Mouse (Mus musculus) left cerebral cortex, postnatal 4 days (tissue): ENCODE measurements around the gene Gskip. TPM values are rescaled to one million over a fixed set of nuclear protein-coding genes. Genes with fewer than 3 reads are reported as not detected.
A peak's percentile ranks its signal among the peaks of the same experiment; 100 is the strongest.

Source experiments
- DNase-seq: peaks from one replicate; pipeline ENCODE4 v3.0.0-alpha.2; 2022
- intact Hi-C: fragments of 180-260 bp; cut with DNase I; formaldehyde crosslinking; loops from one replicate; pipeline ENCODE4 v1.15.1; 2025
- total RNA-seq, 2 experiments: library from RNA; stranded (reverse); gene quantifications; 2 replicates each; pipeline ENCODE4 v1.2.3; 2021

Gene Gskip
- total RNA-seq = 10 to 100 TPM; 14.2 to 14.4 TPM

DNA sequence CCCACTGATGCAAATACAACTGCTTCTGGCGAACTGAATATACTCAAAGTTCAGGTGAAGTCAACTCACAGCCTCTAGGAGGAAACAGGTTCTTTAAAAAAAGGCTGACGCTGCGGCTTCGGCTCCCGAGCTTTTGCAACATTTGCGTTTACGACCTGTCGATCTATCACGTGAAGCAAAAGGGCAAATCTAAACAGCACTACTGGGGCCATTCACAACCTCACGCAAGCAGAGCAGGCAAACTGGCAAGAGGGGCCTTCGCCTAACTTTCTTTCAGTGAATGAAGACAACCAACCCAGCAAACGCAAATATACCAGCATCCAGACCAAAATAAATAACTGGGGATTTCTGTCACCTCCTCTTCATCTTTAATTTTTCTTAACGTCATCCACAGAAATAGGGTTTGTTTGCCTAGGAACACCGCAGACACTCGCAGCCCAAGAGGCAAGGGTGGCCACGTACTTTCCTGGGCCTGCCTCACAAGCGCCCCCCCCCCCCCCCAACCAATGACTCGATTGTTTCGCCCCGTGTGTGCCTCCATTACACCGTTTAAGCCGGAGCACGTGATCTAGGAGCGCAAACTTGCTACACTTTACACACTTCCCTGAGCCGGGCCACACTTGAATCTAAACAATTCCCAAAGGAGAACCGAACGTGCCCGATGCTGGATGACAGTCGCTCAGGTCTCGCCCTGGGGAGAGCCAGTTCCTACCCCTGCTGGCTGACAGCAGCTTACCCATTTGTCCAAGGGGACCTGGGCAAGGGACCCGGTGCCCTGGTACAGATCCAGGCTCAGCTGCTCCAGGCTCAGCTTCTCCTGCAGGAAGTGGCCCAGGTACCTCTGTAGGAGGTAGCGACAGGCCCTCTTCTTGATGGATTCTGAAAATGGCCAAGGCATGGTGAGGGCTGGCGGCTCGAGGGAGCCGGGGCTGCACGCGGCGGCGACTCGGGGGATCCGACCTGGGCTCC lies at the start of gene Gskip:
Gene Gskip (plus strand): TSS at position 897 of the 969 bp plus-strand sequence.
- DNase-seq = peak; percentile 27
- intact Hi-C loops = no loop called here

- intact Hi-C loops = no loop called here
- no peak for DNase-seq
Observed at GRCm38 (mm10) chr12:105636551-105636950, 48.1 kb upstream of the Gskip start.

DNA sequence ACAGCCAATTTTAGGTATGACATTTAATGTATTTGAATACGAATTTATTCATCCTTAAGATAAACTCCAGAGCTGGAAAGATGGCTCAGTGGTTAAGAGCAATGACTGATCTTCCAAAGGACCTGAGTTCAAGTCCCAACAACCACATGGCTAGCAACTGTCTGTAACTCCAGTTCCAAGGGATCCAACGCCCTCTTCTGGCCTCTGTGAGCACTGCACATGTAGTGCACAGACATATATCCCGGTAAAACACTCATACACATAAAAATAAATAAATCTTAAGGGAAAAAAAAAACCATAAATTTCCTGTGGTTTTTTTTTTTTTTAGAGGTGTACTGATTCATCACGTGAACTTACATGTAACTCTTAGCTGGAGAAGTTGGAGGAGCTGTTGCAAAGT lies 47.1 kb upstream of the Gskip start:
- intact Hi-C loops = no loop called here
- no peak for DNase-seq

GRCm38 (mm10) chr12:105642770-105643321 lies 41.8 kb upstream of the Gskip start:
- intact Hi-C loops = no loop called here
- DNase-seq = no peak

DNA sequence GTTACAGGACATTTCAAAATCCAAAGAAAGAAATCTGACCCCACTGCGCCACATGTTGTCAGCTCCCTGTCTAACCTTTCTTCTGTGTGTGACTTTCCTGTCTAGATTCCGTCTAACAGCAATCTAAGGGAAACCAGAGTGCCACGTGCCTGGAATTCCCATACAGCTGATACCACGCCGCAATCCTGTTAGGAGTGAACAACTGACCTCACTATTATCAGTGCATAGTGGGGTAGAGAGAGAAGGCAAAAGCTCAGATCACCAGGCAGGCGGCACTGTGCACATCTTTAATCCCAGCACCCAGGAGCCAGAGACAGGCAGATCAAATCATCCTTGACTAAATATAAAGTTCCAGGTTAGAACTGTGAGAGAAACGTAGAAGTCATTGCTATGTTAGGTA lies 28.8 kb upstream of the Gskip start:
- DNase-seq = no peak
- intact Hi-C loops = no loop called here

DNA sequence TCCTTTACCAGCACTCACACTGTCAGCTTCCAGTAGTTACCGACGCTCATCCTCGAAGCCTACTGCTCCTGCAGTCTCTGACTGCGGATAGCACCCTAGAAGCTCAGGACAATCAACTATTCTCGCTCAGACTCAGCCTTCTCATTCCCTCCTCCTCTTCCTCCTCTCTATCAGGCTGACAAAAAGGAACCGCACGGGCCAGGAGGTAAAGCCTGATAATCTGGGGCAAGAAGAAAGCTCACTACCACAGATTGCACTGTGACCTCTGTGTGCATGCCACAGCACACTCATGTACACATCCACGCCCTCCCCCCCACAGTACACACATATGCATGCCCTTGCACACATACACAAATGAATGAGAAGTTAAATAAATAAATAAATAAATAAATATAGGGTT lies 8.4 kb upstream of the Gskip start:
- DNase-seq = no peak
- intact Hi-C loops = no loop called here

- intact Hi-C loops = no loop called here
Observed at GRCm38 (mm10) chr12:105678211-105678610, 6.4 kb upstream of the Gskip start.

GRCm38 (mm10) chr12:105678762-105679161 lies 5.9 kb upstream of the Gskip start:
- intact Hi-C loops = no loop called here

More at GRCm38 (mm10) chr12:105678211-105678610, 6.4 kb upstream of the Gskip start:
- DNase-seq = no peak

GRCm38 (mm10) chr12:105685001-105685691 lies 517 bp downstream of the Gskip start, which contains the start of gene Atg2b:
Gene Atg2b, minus strand, starts transcription at chr12:105685211.
- intact Hi-C loops = no loop called here
- DNase-seq = peak; percentile 98

More at GRCm38 (mm10) chr12:105678762-105679161, 5.9 kb upstream of the Gskip start:
- DNase-seq = no peak

DNA sequence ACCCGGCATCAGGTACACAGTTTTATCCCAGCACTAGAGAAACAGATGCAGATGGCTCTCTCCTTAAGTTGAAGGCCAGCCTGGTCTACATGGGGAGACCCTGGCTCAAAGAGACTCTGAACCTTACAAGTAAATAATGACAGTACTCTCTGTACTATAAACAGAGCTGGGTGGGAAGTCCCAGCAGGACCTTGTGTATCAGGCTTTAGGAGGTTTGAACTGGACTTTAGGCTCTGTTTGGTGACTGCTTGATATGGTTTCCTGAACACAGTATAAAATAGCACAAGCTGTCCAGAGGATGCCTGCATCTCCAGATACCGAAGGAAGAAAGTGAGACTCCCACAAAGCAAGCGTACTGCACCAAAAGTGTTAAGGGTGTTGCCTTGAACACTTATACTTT lies 2.2 kb downstream of the Gskip start:
- no peak for DNase-seq
- intact Hi-C loops = no loop called here

GRCm38 (mm10) chr12:105687416-105687815 lies 2.8 kb downstream of the Gskip start:
- intact Hi-C loops = no loop called here
- DNase-seq = no peak

GRCm38 (mm10) chr12:105688546-105688945 lies 3.9 kb downstream of the Gskip start:
- DNase-seq = no peak
- intact Hi-C loops = no loop called here

GRCm38 (mm10) chr12:105689435-105689834 lies 4.8 kb downstream of the Gskip start:
- intact Hi-C loops = no loop called here
- DNase-seq = no peak

- DNase-seq = no peak
- intact Hi-C loops = no loop called here
Observed at GRCm38 (mm10) chr12:105694021-105694420, 9.4 kb downstream of the Gskip start.

DNA sequence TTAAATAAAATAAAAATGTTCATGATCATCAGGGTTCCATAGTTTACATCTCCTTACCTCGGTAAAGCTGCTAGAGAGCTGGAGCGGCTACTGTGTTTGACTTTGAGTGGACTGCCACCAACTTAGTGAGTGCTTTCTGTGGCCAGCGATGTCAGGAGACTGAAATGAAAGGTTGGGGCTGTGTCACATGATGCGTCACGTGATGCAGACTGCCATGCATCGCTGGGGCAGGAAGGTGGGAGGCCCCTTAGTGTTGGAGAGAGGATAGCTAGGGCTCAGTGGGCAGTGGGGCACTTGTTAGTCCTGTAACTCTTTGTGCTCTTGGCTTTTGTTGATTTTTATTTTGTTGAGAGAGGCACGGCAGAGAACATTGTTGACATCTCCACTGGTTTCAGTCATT lies 11.2 kb downstream of the Gskip start:
- no peak for DNase-seq
- intact Hi-C loops = no loop called here

DNA sequence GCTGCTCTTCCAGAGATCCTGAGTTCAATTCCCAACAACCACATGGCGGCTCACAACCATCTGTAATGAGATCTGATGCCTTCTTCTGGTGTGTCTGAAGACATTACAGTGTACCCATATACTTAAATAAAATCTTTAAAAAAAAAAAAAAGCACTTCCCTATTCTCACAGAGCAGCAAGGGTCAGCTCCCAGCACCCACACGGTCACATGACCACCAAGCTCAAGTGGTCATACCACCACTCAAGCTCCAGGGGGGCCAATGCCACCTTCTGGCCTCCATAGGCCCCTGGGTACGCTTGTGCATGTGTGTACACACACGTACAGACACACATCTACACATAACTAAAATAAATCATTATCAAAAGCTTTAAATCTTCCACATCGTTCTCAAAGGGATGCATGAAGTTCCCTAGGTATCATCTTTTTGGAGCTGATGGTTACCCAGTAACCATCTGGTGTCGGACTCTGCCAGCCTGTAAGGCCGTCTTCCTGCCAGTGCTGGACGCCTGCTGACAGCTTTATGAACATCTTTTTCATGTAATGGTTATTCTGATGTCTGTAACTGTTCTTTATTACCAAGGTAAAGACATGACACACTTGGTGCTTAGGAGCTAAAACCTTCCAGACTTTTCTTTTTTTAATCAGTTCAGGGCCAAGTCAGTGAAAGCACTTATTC lies 12.6 kb downstream of the Gskip start:
- intact Hi-C loops = no loop called here
- no peak for DNase-seq

DNA sequence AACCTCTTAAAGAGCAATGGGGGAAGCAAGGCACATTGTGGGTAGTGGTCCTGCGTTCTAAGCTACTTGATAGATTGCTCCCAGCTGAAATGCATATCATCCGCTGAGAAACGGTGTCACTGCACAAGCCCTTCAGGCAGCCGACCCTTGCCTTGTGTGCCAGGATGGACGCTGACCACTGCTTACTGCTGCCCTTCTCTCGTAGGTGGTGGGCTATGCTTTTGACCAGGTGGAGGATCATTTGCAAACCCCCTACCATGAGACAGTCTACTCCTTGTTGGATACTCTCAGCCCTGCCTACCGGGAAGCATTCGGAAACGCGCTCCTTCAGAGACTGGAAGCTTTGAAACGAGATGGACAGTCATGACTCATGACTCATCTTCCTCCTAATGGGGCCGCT lies 15.8 kb downstream of the Gskip start:
- intact Hi-C loops = no loop called here
- no peak for DNase-seq

- peak; percentile 48 for DNase-seq
Observed at GRCm38 (mm10) chr12:105705799-105706487, 21.3 kb downstream of the Gskip start, which contains the start of gene Ak7. Gene Ak7, plus strand, starts transcription at chr12:105705976.

GRCm38 (mm10) chr12:105718616-105719015 lies 34.0 kb downstream of the Gskip start:
- peak; percentile 26 for DNase-seq
- intact Hi-C loops = no loop called here

More at GRCm38 (mm10) chr12:105705799-105706487, 21.3 kb downstream of the Gskip start, which contains the start of gene Ak7:
- intact Hi-C loops = no loop called here

- no peak for DNase-seq
- intact Hi-C loops = loop anchor here (10.0 kb wide), 2 partner anchors 95 to 205 kb away; no protein-coding TSS in a partner anchor
Observed at GRCm38 (mm10) chr12:105720196-105720595, 35.6 kb downstream of the Gskip start.
